ENCODE assay signal across 8 mouse cellular contexts in genomic region chr8:109251360-109251798, GRCm38 (mm10).
DNase-seq lines count a peak whose midpoint lies in the region; ATAC-seq and TF ChIP-seq lines count a peak whose summit lies in the region.

No protein-coding gene starts in this region.

- H3K27me3 ChIP-seq in heart, embryonic 12.5 days (replicated peaks), result no peaks in the 10 kb centered on the region
- no peaks in the 10 kb centered on the region for H3K27me3 ChIP-seq in midbrain, embryonic 15.5 days (replicated peaks)
- no peaks in the 10 kb centered on the region for H3K27me3 ChIP-seq in stomach, postnatal 0 days (ENCODE audit: control insufficient read depth, insufficient read depth, low read length)
- H3K27me3 ChIP-seq in heart, adult 2 months (ENCODE audit: control insufficient read depth, insufficient read depth, low read length), result no peaks in the 10 kb centered on the region

- intact Hi-C loops in heart, postnatal 10 days (cut with DNase I), result no loop called here
- intact Hi-C loops in heart, adult 2 months (cut with DNase I), result no loop called here

- no peak overlapping the region for H3K4me3 ChIP-seq in heart, embryonic 12.5 days
- peak overlapping the region; percentile 38 for H3K4me3 ChIP-seq in midbrain, embryonic 15.5 days
- no peak overlapping the region for H3K4me3 ChIP-seq in stomach, postnatal 0 days (ENCODE audit: low read depth, low read length)
- H3K4me3 ChIP-seq in heart, adult 2 months, result no peak overlapping the region

- 0 out of 2 replicates have a peak, but pooled peaks cover 3% of the 10 kb centered on the region for H3K4me1 ChIP-seq in heart, embryonic 12.5 days (replicated peaks)
- H3K4me1 ChIP-seq in midbrain, embryonic 15.5 days, result peaks cover 28% of the 10 kb centered on the region
- H3K4me1 ChIP-seq in stomach, postnatal 0 days (replicated peaks; ENCODE audit: control insufficient read depth, insufficient read depth), result no peaks in the 10 kb centered on the region
- H3K4me1 ChIP-seq in heart, adult 2 months (ENCODE audit: control insufficient read depth, insufficient read depth, low read length), result no peaks in the 10 kb centered on the region

- H3K27ac ChIP-seq in heart, embryonic 12.5 days (ENCODE audit: poor library complexity, severe bottlenecking), result no peak overlapping the region
- H3K27ac ChIP-seq in midbrain, embryonic 15.5 days, result peak overlapping the region; percentile 84
- H3K27ac ChIP-seq in stomach, postnatal 0 days (replicated peaks), result no peak overlapping the region
- H3K27ac ChIP-seq in heart, adult 2 months, result no peak overlapping the region

- H3K9me3 ChIP-seq in heart, embryonic 12.5 days (replicated peaks), result peaks cover 4% of the 10 kb centered on the region; the same call in 1 of the 2 replicates
- H3K9me3 ChIP-seq in midbrain, embryonic 15.5 days, result no peaks in the 10 kb centered on the region
- no peaks in the 10 kb centered on the region for H3K9me3 ChIP-seq in stomach, postnatal 0 days (ENCODE audit: control insufficient read depth, low read length)

- no peak for ATAC-seq in heart, embryonic 12.5 days (ENCODE audit: insufficient number of reproducible peaks, low FRiP score)
- ATAC-seq in midbrain, embryonic 15.5 days (replicated peaks), result peak; percentile 84
- no peak for ATAC-seq in stomach, postnatal 0 days (ENCODE audit: low FRiP score, low TSS enrichment)

- WGBS in heart, embryonic 12.5 days, result 73% methylated on average over 24 of the region's 24 CpGs
- WGBS in midbrain, embryonic 15.5 days, result 44% methylated on average over 24 of the region's 24 CpGs
- WGBS in stomach, postnatal 0 days, result 77% methylated on average over 24 of the region's 24 CpGs
- 73% methylated on average over 24 of the region's 24 CpGs for WGBS in heart, adult 2 months

- H3K36me3 ChIP-seq in heart, embryonic 12.5 days, result no peaks in the 10 kb centered on the region
- H3K36me3 ChIP-seq in midbrain, embryonic 15.5 days (replicated peaks), result no peaks in the 10 kb centered on the region
- no peaks in the 10 kb centered on the region for H3K36me3 ChIP-seq in stomach, postnatal 0 days (ENCODE audit: control insufficient read depth, insufficient read depth, low read length)
- H3K36me3 ChIP-seq in heart, adult 2 months (ENCODE audit: control insufficient read depth, insufficient read depth, low read length), result no peaks in the 10 kb centered on the region

- TF ChIP-seq CTCF in stomach, postnatal 0 days (IDR thresholded peaks at IDR 0.05; ENCODE audit: low read depth), result no peak
- no peak for TF ChIP-seq CTCF in heart, adult 2 months (IDR thresholded peaks at IDR 0.05)

- peak overlapping the region; percentile 44; the same call in 1 of the 2 replicates for H3K4me2 ChIP-seq in heart, embryonic 12.5 days
- peak overlapping the region; percentile 46 for H3K4me2 ChIP-seq in midbrain, embryonic 15.5 days
- no peak overlapping the region for H3K4me2 ChIP-seq in stomach, postnatal 0 days (replicated peaks; ENCODE audit: low read depth)

- H3K79me2 ChIP-seq in heart, adult 2 months (replicated peaks; ENCODE audit: control insufficient read depth, insufficient read depth, low read length), result no peaks in the 10 kb centered on the region

- TF ChIP-seq POLR2A in heart, adult 2 months (IDR thresholded peaks at IDR 0.05; ENCODE audit: insufficient read depth, low read depth, low read length), result no peak

- no peak for TF ChIP-seq EP300 in stomach, postnatal 0 days (optimal IDR thresholded peaks at IDR 0.05)
- TF ChIP-seq EP300 in heart, adult 2 months (IDR thresholded peaks at IDR 0.05; ENCODE audit: insufficient read depth, low read depth, low read length), result no peak

- no peak overlapping the region for H3K9ac ChIP-seq in heart, embryonic 12.5 days
- peak overlapping the region; percentile 12; the same call in 1 of the 2 replicates for H3K9ac ChIP-seq in midbrain, embryonic 15.5 days
- H3K9ac ChIP-seq in stomach, postnatal 0 days (ENCODE audit: low read length), result no peak overlapping the region
- H3K9ac ChIP-seq in heart, adult 2 months (ENCODE audit: low read depth, low read length), result no peak overlapping the region

- no peak for DNase-seq in heart, postnatal 10 days
- DNase-seq in brain, adult 2 months (ENCODE audit: low read depth, low spot score), result peak; percentile 61
- peak; percentile 32 to 49 for DNase-seq in frontal cortex, postnatal 14 days (ENCODE audit: low spot score in 2 of 2)
- no peak for DNase-seq in c-Kit-positive CD71-positive TER-119-positive erythroid progenitor cells, embryonic 14.5 days (ENCODE audit: low spot score)
- no peak for DNase-seq in stomach, postnatal 0 days (ENCODE audit: low spot score)
- DNase-seq in heart, adult 2 months, result no peak

Comparison
In these comparisons a context has a peak if more than half of its experiments do, and no peak if none do; other contexts are left out.
1. DNase-seq: peak in brain, adult 2 months (single experiment) and frontal cortex, postnatal 14 days (2 of 2); none in heart, postnatal 10 days (0 of 2), c-Kit-positive CD71-positive TER-119-positive erythroid progenitor cells, embryonic 14.5 days (single experiment), stomach, postnatal 0 days (single experiment) and heart, adult 2 months (0 of 2).